In the genomic region with DNA sequence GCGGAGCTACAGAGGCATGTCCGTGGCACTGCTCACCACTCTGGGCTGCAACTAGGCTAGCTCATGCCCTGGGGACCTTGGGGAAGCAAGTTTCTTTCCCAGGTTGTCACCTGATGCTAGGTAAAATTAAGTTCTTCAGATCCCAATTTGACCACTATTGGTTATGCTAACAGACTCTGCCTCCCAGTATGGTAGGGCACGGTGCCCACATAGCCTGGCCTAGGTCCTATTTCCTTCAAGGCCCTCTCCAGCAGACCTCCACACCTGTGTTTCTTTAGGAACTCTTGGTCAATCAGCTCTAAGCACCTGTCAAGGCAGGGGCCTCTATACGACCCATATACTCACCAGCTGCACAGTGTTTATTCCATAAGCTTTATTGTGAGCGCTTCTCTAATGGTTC, we compare ENCODE assay signal across 14 mouse cellular contexts.
"Had no signal": no experiment of that assay in that cellular context is flagged by ENCODE, and none has a peak within 500 bp of the region (broad histone marks: within the 10 kb centered on the region; RNA-seq: fewer than 3 reads in every experiment).

No protein-coding gene starts in this region.

- H3K4me3 ChIP-seq: layer of hippocampus, adult 2 months; limb, embryonic 10.5 days; limb, embryonic 13.5 days; liver, embryonic 13.5 days; midbrain, embryonic 12.5 days; midbrain, embryonic 15.5 days; neural tube, embryonic 12.5 days had no signal

- ATAC-seq: lung, postnatal 0 days; midbrain, embryonic 15.5 days had no signal

- DNase-seq: kidney, postnatal 25 days; liver, embryonic 13.5 days; lung, embryonic 14.5 days; thymus, adult 18-20 months; thymus, postnatal 36 days had no signal

- H3K9me3 ChIP-seq: limb, embryonic 10.5 days; limb, embryonic 13.5 days; liver, embryonic 13.5 days; midbrain, embryonic 12.5 days; midbrain, embryonic 15.5 days; neural tube, embryonic 12.5 days had no signal

- H3K9ac ChIP-seq: limb, embryonic 13.5 days; liver, embryonic 13.5 days; lung, embryonic 14.5 days; midbrain, embryonic 12.5 days; midbrain, embryonic 15.5 days; neural tube, embryonic 12.5 days had no signal

- H3K4me1 ChIP-seq: limb, embryonic 10.5 days; limb, embryonic 13.5 days; liver, embryonic 13.5 days; midbrain, embryonic 12.5 days; midbrain, embryonic 15.5 days; neural tube, embryonic 12.5 days had no signal

- H3K27me3 ChIP-seq: limb, embryonic 13.5 days; liver, embryonic 13.5 days; midbrain, embryonic 12.5 days; midbrain, embryonic 15.5 days; neural tube, embryonic 12.5 days had no signal

- H3K4me2 ChIP-seq: limb, embryonic 13.5 days; liver, embryonic 13.5 days; lung, embryonic 14.5 days; midbrain, embryonic 12.5 days; midbrain, embryonic 15.5 days; neural tube, embryonic 12.5 days had no signal

- H3K27ac ChIP-seq: kidney, postnatal 0 days; layer of hippocampus, adult 2 months; limb, embryonic 10.5 days; limb, embryonic 13.5 days; liver, embryonic 13.5 days; macrophage; midbrain, embryonic 12.5 days; midbrain, embryonic 15.5 days; neural tube, embryonic 12.5 days had no signal
